Mouse (Mus musculus): Measurements from ENCODE around the gene Tmem214. TPM values are rescaled to one million over a fixed set of nuclear protein-coding genes. Genes with fewer than 3 reads are reported as not detected.

Gene Tmem214
- polyA plus RNA-seq (2015; fragmentation: Nextera tagmentation; extraction: Ambion mirVana) = 42.4 and 55.2 TPM in 2 replicates

GRCm38 (mm10) chr5:30867712-30868111 is at the start of gene Tmem214:
Gene Tmem214 (plus strand): TSS chr5:30868012.

GRCm38 (mm10) chr5:30888337-30889087 is 20.7 kb downstream of the Tmem214 start, which contains the start of gene Agbl5:
Gene Agbl5 (plus strand): TSS chr5:30888694.

GRCm38 (mm10) chr5:30907413-30908059 is 39.7 kb downstream of the Tmem214 start, which contains the start of gene Ost4:
Gene Ost4 (minus strand): TSS chr5:30907788.

GRCm38 (mm10) chr5:30913060-30913841 is 45.4 kb downstream of the Tmem214 start, which contains the start of gene Emilin1:
Gene Emilin1 (plus strand): TSS chr5:30913402.

GRCm38 (mm10) chr5:30921256-30922033 is 53.6 kb downstream of the Tmem214 start, which contains the start of gene Khk:
Gene Khk (plus strand): TSS chr5:30921431.

Other genes starting within 250 kb of the Tmem214 start
- gene Slc35f6, start 220.1 kb upstream of the Tmem214 start, polyA plus RNA-seq (2015; fragmentation: Nextera tagmentation; extraction: Ambion mirVana) = 20.7 and 33.1 TPM in 2 replicates
- gene Cenpa, start 201.2 kb upstream of the Tmem214 start, polyA plus RNA-seq (2015; fragmentation: Nextera tagmentation; extraction: Ambion mirVana) = 101 and 119 TPM in 2 replicates
- 7.5 and 31.0 TPM in 2 replicates for gene Dpysl5, start 156.4 kb upstream of the Tmem214 start, polyA plus RNA-seq (2015; fragmentation: Nextera tagmentation; extraction: Ambion mirVana)
- 36.6 and 38.0 TPM in 2 replicates for gene Mapre3, start 53.4 kb upstream of the Tmem214 start, polyA plus RNA-seq (2015; fragmentation: Nextera tagmentation; extraction: Ambion mirVana)
- 8.5 and 11.6 TPM in 2 replicates for gene Agbl5, start 20.7 kb downstream of the Tmem214 start, polyA plus RNA-seq (2015; fragmentation: Nextera tagmentation; extraction: Ambion mirVana)
- 572 and 713 TPM in 2 replicates for gene Ost4, start 39.8 kb downstream of the Tmem214 start, polyA plus RNA-seq (2015; fragmentation: Nextera tagmentation; extraction: Ambion mirVana)
- gene Emilin1, start 45.4 kb downstream of the Tmem214 start, polyA plus RNA-seq (2015; fragmentation: Nextera tagmentation; extraction: Ambion mirVana) = 101 and 110 TPM in 2 replicates
- gene Khk, start 53.4 kb downstream of the Tmem214 start, polyA plus RNA-seq (2015; fragmentation: Nextera tagmentation; extraction: Ambion mirVana) = 77.2 and 91.1 TPM in 2 replicates
- gene Cgref1, start 77.6 kb downstream of the Tmem214 start, polyA plus RNA-seq (2015; fragmentation: Nextera tagmentation; extraction: Ambion mirVana) = 7.9 and 17.1 TPM in 2 replicates
- gene Preb, start 92.3 kb downstream of the Tmem214 start, polyA plus RNA-seq (2015; fragmentation: Nextera tagmentation; extraction: Ambion mirVana) = 45.1 and 79.5 TPM in 2 replicates
- 0.65 and 0.84 TPM in 2 replicates for gene Tcf23, start 100.7 kb downstream of the Tmem214 start, polyA plus RNA-seq (2015; fragmentation: Nextera tagmentation; extraction: Ambion mirVana)
- 349 and 399 TPM in 2 replicates for gene Atraid, start 180.3 kb downstream of the Tmem214 start, polyA plus RNA-seq (2015; fragmentation: Nextera tagmentation; extraction: Ambion mirVana)
- gene Slc5a6, start 180.9 kb downstream of the Tmem214 start, polyA plus RNA-seq (2015; fragmentation: Nextera tagmentation; extraction: Ambion mirVana) = 5.9 and 7.6 TPM in 2 replicates
- gene Cad, start 186.8 kb downstream of the Tmem214 start, polyA plus RNA-seq (2015; fragmentation: Nextera tagmentation; extraction: Ambion mirVana) = 3.8 and 4.5 TPM in 2 replicates
- gene Dnajc5g, start 238.3 kb downstream of the Tmem214 start, polyA plus RNA-seq (2015; fragmentation: Nextera tagmentation; extraction: Ambion mirVana) = not detected in 2 replicates
- gene Slc30a3, start 240.2 kb downstream of the Tmem214 start, polyA plus RNA-seq (2015; fragmentation: Nextera tagmentation; extraction: Ambion mirVana) = 0.29 and 2.7 TPM in 2 replicates
- 1.3 TPM in 1 of 2 replicates, not detected in the other for gene Trim54, start 248.7 kb downstream of the Tmem214 start, polyA plus RNA-seq (2015; fragmentation: Nextera tagmentation; extraction: Ambion mirVana)